Mouse (Mus musculus) midbrain, postnatal 0 days (tissue): ENCODE data around the gene Trex2. TPM values are rescaled to one million over a fixed set of nuclear protein-coding genes. Genes with fewer than 3 reads are reported as not detected.
A peak's percentile ranks its signal among the peaks of the same experiment; 100 is the strongest.

Experiments
- ATAC-seq: fragments of 200-750 bp; cut with Nextera tagmentation; 2 replicates; pipeline ENCODE4 v1.8.0; 2017; ENCODE audit warnings: moderate number of reproducible peaks, mild to moderate bottlenecking, moderate TSS enrichment, moderate library complexity; ENCODE audit not compliant: low FRiP score
- DNase-seq: peaks from one replicate; pipeline ENCODE4 v3.0.0-alpha.2; 2015; ENCODE audit warnings: low spot score
- H3K27ac ChIP-seq: fragments of 300-500 bp; sonication (generic); 2 replicates; pipeline ENCODE4 v1.5.1; 2014; ENCODE audit warnings: low read depth, mild to moderate bottlenecking, low read length, mixed read lengths
- H3K27me3 ChIP-seq: fragments of 300-500 bp; sonication (generic); 2 replicates; pipeline ENCODE4 v1.6.1; 2014; ENCODE audit warnings: low read length, control low read depth, mixed read lengths; ENCODE audit not compliant: insufficient read depth
- H3K36me3 ChIP-seq: fragments of 300-500 bp; sonication (generic); 2 replicates; pipeline ENCODE4 v1.6.1; 2014; ENCODE audit warnings: low read length, control low read depth, mixed read lengths; ENCODE audit not compliant: insufficient read depth
- H3K4me1 ChIP-seq: fragments of 300-500 bp; sonication (generic); 2 replicates; pipeline ENCODE4 v1.6.1; 2014; ENCODE audit warnings: mild to moderate bottlenecking, control low read depth, antibody characterized with exemption, low read length, mixed read lengths; ENCODE audit not compliant: insufficient read depth
- H3K4me2 ChIP-seq: fragments of 300-500 bp; sonication (generic); 2 replicates; pipeline ENCODE4 v1.6.1; 2014; ENCODE audit warnings: low read depth, mild to moderate bottlenecking, low read length, mixed read lengths; ENCODE audit not compliant: poor library complexity, severe bottlenecking
- H3K4me3 ChIP-seq: fragments of 300-500 bp; sonication (generic); 2 replicates; pipeline ENCODE4 v1.5.1; 2014; ENCODE audit warnings: low read depth, mild to moderate bottlenecking, low read length, moderate library complexity
- H3K9ac ChIP-seq: fragments of 300-500 bp; sonication (generic); replicated peaks from 2 replicates; pipeline ENCODE4 v1.6.1; 2014; ENCODE audit warnings: mild to moderate bottlenecking, low read length, moderate library complexity, mixed read lengths; ENCODE audit not compliant: poor library complexity, severe bottlenecking
- H3K9me3 ChIP-seq: fragments of 300-500 bp; sonication (generic); 2 replicates; pipeline ENCODE4 v1.6.1; 2016; ENCODE audit warnings: low read length, control low read depth
- CTCF ChIP-seq: IDR thresholded peaks from 2 replicates; pipeline ENCODE4 v1.5.1; 2016; ENCODE audit warnings: antibody characterized with exemption, mild to moderate bottlenecking
- WGBS: fragments of 180-500 bp; shearing (Covaris S2); extraction: QIAGEN DNeasy Blood & Tissue Kit; methylation state at CpG from one replicate; pipeline ENCODE4 v1.1.7; 2014; 5-methylcytosine and 5-hydroxymethylcytosine counted together
- polyA plus RNA-seq: library from polyadenylated mRNA; unstranded; fragments of >200 nt; fragmentation: Nextera tagmentation; extraction: Ambion mirVana; gene quantifications from 2 replicates; pipeline ENCODE4 v1.2.1, GENCODE M21; 2015
- total RNA-seq: library from RNA; depleted of rRNA; stranded (reverse); fragments of >200 nt; gene quantifications from 2 replicates; pipeline ENCODE4 v1.2.3, GENCODE M21; 2014

Trex2 gene
- total and polyA plus RNA-seq, 2 experiments from 2014 or later = 1.3 TPM; not detected in 1

GRCm38 (mm10) chrX:73451949-73452348 lies 16.8 kb upstream of the Trex2 start:
- H3K4me1 ChIP-seq = no peaks in the 10 kb centered on the region
- H3K9me3 ChIP-seq = no peaks in the 10 kb centered on the region
- DNase-seq = peak; percentile 47
- ATAC-seq = no peak
- no peak overlapping the region for H3K27ac ChIP-seq
- H3K36me3 ChIP-seq = no peaks in the 10 kb centered on the region
- no peak overlapping the region for H3K9ac ChIP-seq
- H3K4me3 ChIP-seq = no peak overlapping the region
- peak; percentile 79 for TF ChIP-seq CTCF
- 17% methylated on average over 2 of the region's 2 CpGs for WGBS
- no peak overlapping the region for H3K4me2 ChIP-seq
- no peaks in the 10 kb centered on the region for H3K27me3 ChIP-seq

- no peak overlapping the region for H3K4me3 ChIP-seq
- no peak for DNase-seq
- no peak overlapping the region for H3K9ac ChIP-seq
- no peak for TF ChIP-seq CTCF
- no peak overlapping the region for H3K4me2 ChIP-seq
- no peaks in the 10 kb centered on the region for H3K9me3 ChIP-seq
- no peaks in the 10 kb centered on the region for H3K4me1 ChIP-seq
- no peaks in the 10 kb centered on the region for H3K27me3 ChIP-seq
- H3K36me3 ChIP-seq = no peaks in the 10 kb centered on the region
- no peak for ATAC-seq
- H3K27ac ChIP-seq = no peak overlapping the region
- WGBS = 74% methylated on average over 2 of the region's 2 CpGs
These were observed 6.3 kb upstream of the Trex2 start for GRCm38 (mm10) chrX:73441428-73441827.

- 83% methylated on average over 5 of the region's 5 CpGs for WGBS
- Histone ChIP-seq H3K9ac (no peak overlapping the region), H3K27me3 (no peaks in the 10 kb centered on the region), H3K27ac (no peak overlapping the region), H3K4me1 (no peaks in the 10 kb centered on the region), H3K9me3 (no peaks in the 10 kb centered on the region), H3K36me3 (no peaks in the 10 kb centered on the region), H3K4me3 (no peak overlapping the region), H3K4me2 (no peak overlapping the region)
- no peak for TF ChIP-seq CTCF
- DNase-seq (no peak), ATAC-seq (no peak)
These were observed 2.3 kb downstream of the Trex2 start for GRCm38 (mm10) chrX:73432850-73433249.

GRCm38 (mm10) chrX:73430036-73430435 lies 5.1 kb downstream of the Trex2 start:
- ATAC-seq (no peak), DNase-seq (peak; percentile 50)
- 78% methylated on average over 2 of the region's 2 CpGs for WGBS
- H3K4me1 ChIP-seq = no peaks in the 10 kb centered on the region
- no peak overlapping the region for H3K9ac ChIP-seq
- no peaks in the 10 kb centered on the region for H3K36me3 ChIP-seq
- no peaks in the 10 kb centered on the region for H3K9me3 ChIP-seq
- H3K4me3 ChIP-seq = no peak overlapping the region
- H3K27ac ChIP-seq = no peak overlapping the region
- no peak overlapping the region for H3K4me2 ChIP-seq
- no peaks in the 10 kb centered on the region for H3K27me3 ChIP-seq
- TF ChIP-seq CTCF = peak; percentile 57

GRCm38 (mm10) chrX:73412767-73413166 lies 22.4 kb downstream of the Trex2 start:
- no peak overlapping the region for H3K9ac ChIP-seq
- no peaks in the 10 kb centered on the region for H3K27me3 ChIP-seq
- H3K36me3 ChIP-seq = no peaks in the 10 kb centered on the region
- DNase-seq = peak; percentile 28
- H3K9me3 ChIP-seq = peaks cover 6% of the 10 kb centered on the region; the same call in 1 of the 2 replicates
- ATAC-seq = 0 out of 2 replicates have a peak, but pooled peaks have one; percentile 34
- peak; percentile 60 for TF ChIP-seq CTCF
- no peak overlapping the region for H3K4me2 ChIP-seq
- H3K4me3 ChIP-seq = no peak overlapping the region
- H3K27ac ChIP-seq = no peak overlapping the region
- H3K4me1 ChIP-seq = no peaks in the 10 kb centered on the region
- WGBS = 45% methylated on average over 1 of the region's 1 CpGs

- Histone ChIP-seq H3K27me3 (no peaks in the 10 kb centered on the region), H3K27ac (0 out of 2 replicates have a peak within 1 kb of the TSS, but pooled peaks have one; percentile 7), H3K4me2 (peak within 1 kb of the TSS; percentile 47), H3K4me1 (no peaks in the 10 kb centered on the region), H3K9me3 (peaks cover 6% of the 10 kb centered on the region; the same call in 1 of the 2 replicates), H3K4me3 (peak within 1 kb of the TSS; percentile 40), H3K36me3 (no peaks in the 10 kb centered on the region), H3K9ac (peak within 1 kb of the TSS; percentile 42; the same call in 1 of the 2 replicates)
- WGBS = 27% methylated on average over 20 of the region's 20 CpGs
- no peak for TF ChIP-seq CTCF
- ATAC-seq = peak; percentile 54; the same call in 1 of the 2 replicates
- peak; percentile 2 for DNase-seq
These were observed 24.1 kb downstream of the Trex2 start, which contains the start of gene Zfp92 for GRCm38 (mm10) chrX:73410880-73411517. Gene Zfp92 (plus strand): TSS chrX:73411096.
